Mouse (Mus musculus) limb, embryonic 14.5 days (tissue): Measurements from ENCODE around the gene Glb1l3. TPM values are rescaled to one million over a fixed set of nuclear protein-coding genes. Genes with fewer than 3 reads are reported as not detected.

ENCODE experiments used
- ATAC-seq: fragments of 200-750 bp; cut with Nextera tagmentation; 2 replicates; pipeline ENCODE4 v1.8.0; 2017; ENCODE audit warnings: low read depth, moderate number of reproducible peaks, moderate TSS enrichment; ENCODE audit not compliant: low FRiP score
- DNase-seq: peaks from one replicate; pipeline ENCODE4 v3.0.0-alpha.2; 2015; ENCODE audit warnings: low spot score
- H3K27ac ChIP-seq: fragments of 300-500 bp; sonication (generic); replicated peaks from 2 replicates; pipeline ENCODE4 v1.5.1; 2014; ENCODE audit warnings: low read depth, mild to moderate bottlenecking, low read length, moderate library complexity, mixed read lengths
- H3K27me3 ChIP-seq: fragments of 300-500 bp; sonication (generic); 2 replicates; pipeline ENCODE4 v1.6.1; 2014; ENCODE audit warnings: low read length, mixed read lengths; ENCODE audit not compliant: control insufficient read depth, insufficient read depth
- H3K36me3 ChIP-seq: fragments of 300-500 bp; sonication (generic); 2 replicates; pipeline ENCODE4 v1.6.1; 2014; ENCODE audit warnings: mild to moderate bottlenecking, low read length, moderate library complexity, mixed read lengths; ENCODE audit not compliant: control insufficient read depth, insufficient read depth
- H3K4me1 ChIP-seq: fragments of 300-500 bp; sonication (generic); 2 replicates; pipeline ENCODE4 v1.6.1; 2014; ENCODE audit warnings: antibody characterized with exemption, low read length, mixed read lengths; ENCODE audit not compliant: control insufficient read depth, insufficient read depth
- H3K4me2 ChIP-seq: fragments of 300-500 bp; sonication (generic); replicated peaks from 2 replicates; pipeline ENCODE4 v1.6.1; 2014; ENCODE audit warnings: low read depth, mild to moderate bottlenecking, low read length, moderate library complexity; ENCODE audit not compliant: severe bottlenecking
- H3K4me3 ChIP-seq: fragments of 300-500 bp; sonication (generic); replicated peaks from 2 replicates; pipeline ENCODE4 v1.5.1; 2014; ENCODE audit warnings: low read length
- H3K9ac ChIP-seq: fragments of 300-500 bp; sonication (generic); 2 replicates; pipeline ENCODE4 v1.6.1; 2014; ENCODE audit warnings: mild to moderate bottlenecking, low read depth, low read length, moderate library complexity; ENCODE audit not compliant: severe bottlenecking
- H3K9me3 ChIP-seq: fragments of 300-500 bp; sonication (generic); 2 replicates; pipeline ENCODE4 v1.6.1; 2016; ENCODE audit warnings: low read length; ENCODE audit not compliant: control insufficient read depth
- POLR2A ChIP-seq: fragments of 200-500 bp; IDR thresholded peaks from 2 replicates; pipeline ENCODE4 v1.8.0; 2012; ENCODE audit warnings: inconsistent platforms, mild to moderate bottlenecking, moderate library complexity, borderline replicate concordance; ENCODE audit not compliant: insufficient read depth, insufficient read length; ENCODE audit errors: extremely low read depth
- WGBS: fragments of 180-500 bp; shearing (Covaris S2); extraction: QIAGEN DNeasy Blood & Tissue Kit; methylation state at CpG from one replicate; pipeline ENCODE4 v1.1.7; 2014; 5-methylcytosine and 5-hydroxymethylcytosine counted together
- polyA plus RNA-seq, 2 experiments: library from polyadenylated mRNA; depleted of rRNA in 1 of 2; stranded (reverse) in 1 of 2; unstranded in 1 of 2; fragments of >200 nt; fragmentation: Nextera tagmentation in 1 of 2; extraction: Ambion mirVana in 1 of 2; gene quantifications; 2 replicates each; pipeline versions ENCODE4 v1.2.1 to v1.2.3; 2012 to 2014

The Glb1l3 gene
- polyA plus RNA-seq, 2 experiments = not detected

DNA sequence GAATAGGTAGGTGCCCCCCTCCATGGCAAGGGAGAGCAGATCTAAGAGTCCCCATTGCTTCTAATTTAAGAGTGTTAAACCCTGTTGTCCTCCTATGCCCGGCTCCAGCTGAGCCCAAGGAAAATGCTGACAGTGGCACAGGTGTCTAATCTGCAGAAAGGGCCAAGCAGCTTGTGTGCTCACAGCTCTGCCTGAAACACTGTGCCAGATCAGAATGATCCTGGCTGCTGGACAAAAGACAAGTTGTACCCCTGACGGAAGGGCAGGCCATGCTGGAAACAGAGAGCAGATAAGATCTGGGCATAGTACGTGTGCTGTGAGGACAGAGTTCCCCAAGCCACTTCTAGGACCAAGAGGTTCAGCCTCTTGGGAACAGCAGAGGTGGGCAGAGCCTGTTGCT lies 67.9 kb downstream of the Glb1l3 start:
- no peak for ATAC-seq
- Histone ChIP-seq H3K27ac (no peak overlapping the region), H3K9me3 (no peaks in the 10 kb centered on the region), H3K4me3 (no peak overlapping the region), H3K27me3 (no peaks in the 10 kb centered on the region), H3K4me2 (no peak overlapping the region), H3K9ac (no peak overlapping the region), H3K36me3 (no peaks in the 10 kb centered on the region), H3K4me1 (no peaks in the 10 kb centered on the region)
- TF ChIP-seq POLR2A = no peak
- WGBS = 71% methylated on average over 3 of the region's 3 CpGs
- DNase-seq = no peak

DNA sequence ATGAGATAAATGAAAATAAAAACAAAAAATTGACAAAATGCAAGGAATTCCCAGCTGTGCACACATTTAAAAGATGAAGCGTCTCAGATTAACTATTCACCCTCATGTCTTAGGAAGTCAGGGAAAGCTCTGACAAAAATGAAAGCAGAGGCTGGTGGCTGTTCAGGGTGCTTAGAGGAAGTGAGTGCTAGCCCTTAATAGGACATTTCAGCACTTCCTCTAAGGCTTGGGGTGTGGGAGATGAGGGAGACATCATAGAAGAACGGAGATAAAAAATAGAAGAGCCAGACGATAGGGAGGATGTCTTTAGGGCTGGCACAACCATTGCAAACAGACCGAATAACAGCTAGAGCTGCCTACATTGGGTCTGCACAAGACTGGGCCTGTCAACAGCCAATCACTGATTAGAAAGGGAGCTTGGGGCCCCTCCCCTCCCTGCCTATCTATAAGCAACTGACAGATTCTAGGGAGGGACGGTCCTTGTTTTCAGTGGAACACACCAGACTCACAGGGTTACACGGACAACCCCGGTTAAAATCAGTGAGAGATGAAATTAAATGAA lies 77.2 kb downstream of the Glb1l3 start:
- Histone ChIP-seq H3K4me3 (no peak overlapping the region), H3K9me3 (no peaks in the 10 kb centered on the region), H3K36me3 (no peaks in the 10 kb centered on the region), H3K9ac (no peak overlapping the region), H3K4me2 (no peak overlapping the region), H3K4me1 (no peaks in the 10 kb centered on the region), H3K27ac (no peak overlapping the region), H3K27me3 (no peaks in the 10 kb centered on the region)
- 59% methylated on average over 7 of the region's 7 CpGs for WGBS
- no peak for ATAC-seq
- TF ChIP-seq POLR2A = no peak
- DNase-seq = no peak

DNA sequence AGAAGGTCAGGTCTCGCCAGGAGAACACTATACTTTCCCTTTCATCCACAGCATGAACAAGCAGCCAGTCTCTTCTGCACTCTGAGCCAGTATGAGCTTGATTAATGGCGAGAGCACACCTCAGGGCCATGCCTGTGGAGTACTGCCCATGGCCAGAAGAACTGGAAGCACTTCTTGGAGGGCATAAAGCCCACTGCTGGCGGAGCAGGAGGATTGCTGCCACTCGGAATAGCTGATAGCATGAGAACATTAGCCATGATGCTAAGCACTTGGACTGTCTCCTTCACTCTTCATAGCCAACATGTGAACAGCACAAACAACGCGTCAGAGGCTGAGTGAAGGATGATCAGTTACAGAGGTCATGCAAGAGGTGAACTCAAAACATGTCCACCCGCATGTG lies 82.3 kb downstream of the Glb1l3 start:
- Histone ChIP-seq H3K9ac (no peak overlapping the region), H3K4me1 (no peaks in the 10 kb centered on the region), H3K4me3 (no peak overlapping the region), H3K4me2 (no peak overlapping the region), H3K27ac (no peak overlapping the region), H3K27me3 (no peaks in the 10 kb centered on the region), H3K36me3 (no peaks in the 10 kb centered on the region), H3K9me3 (no peaks in the 10 kb centered on the region)
- ATAC-seq (no peak), DNase-seq (no peak)
- WGBS = 78% methylated on average over 7 of the region's 7 CpGs
- TF ChIP-seq POLR2A = no peak

DNA sequence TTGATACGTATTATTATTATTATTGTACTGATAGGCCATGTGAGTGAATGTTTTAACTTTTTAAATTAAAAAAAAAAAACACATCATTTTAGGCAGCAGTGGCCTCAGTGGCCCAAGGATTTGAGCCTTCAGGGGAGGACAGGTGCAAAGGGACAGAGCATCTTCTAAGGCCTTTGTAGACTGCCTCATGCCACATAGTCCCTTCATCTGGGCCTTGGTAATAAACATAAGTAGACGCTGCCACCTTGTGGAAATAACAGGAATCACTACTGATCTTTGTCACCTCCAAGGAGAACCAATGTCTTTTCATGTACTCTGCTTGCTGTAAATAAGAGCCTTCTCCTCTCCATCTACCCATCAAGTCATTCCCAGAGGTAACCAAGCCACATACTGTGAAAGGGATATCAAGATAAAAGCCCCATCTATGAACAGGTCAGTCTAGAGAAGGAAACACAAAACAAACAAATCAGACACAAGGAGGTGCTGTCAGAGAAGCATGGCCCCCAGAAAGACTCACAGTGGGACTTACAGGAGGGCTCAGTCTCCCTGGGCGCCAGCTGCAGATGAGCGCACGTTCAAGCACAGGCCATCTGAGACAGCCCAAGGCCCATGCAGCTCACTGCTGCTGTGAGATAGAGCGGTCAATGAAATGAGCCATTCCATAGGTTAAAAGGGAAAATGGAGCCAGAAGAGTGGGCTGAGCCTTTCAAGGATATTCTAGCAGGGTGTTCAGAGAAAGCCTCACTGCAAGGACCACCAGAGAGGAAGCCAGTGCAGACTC lies 84.4 kb downstream of the Glb1l3 start:
- Histone ChIP-seq H3K9ac (no peak overlapping the region), H3K4me1 (no peaks in the 10 kb centered on the region), H3K4me2 (no peak overlapping the region), H3K9me3 (no peaks in the 10 kb centered on the region), H3K4me3 (no peak overlapping the region), H3K27ac (no peak overlapping the region), H3K27me3 (no peaks in the 10 kb centered on the region), H3K36me3 (no peaks in the 10 kb centered on the region)
- no peak; the same call in 1 of the 2 replicates for ATAC-seq
- peak; percentile 79 for DNase-seq
- TF ChIP-seq POLR2A = no peak
- WGBS = 65% methylated on average over 6 of the region's 6 CpGs

DNA sequence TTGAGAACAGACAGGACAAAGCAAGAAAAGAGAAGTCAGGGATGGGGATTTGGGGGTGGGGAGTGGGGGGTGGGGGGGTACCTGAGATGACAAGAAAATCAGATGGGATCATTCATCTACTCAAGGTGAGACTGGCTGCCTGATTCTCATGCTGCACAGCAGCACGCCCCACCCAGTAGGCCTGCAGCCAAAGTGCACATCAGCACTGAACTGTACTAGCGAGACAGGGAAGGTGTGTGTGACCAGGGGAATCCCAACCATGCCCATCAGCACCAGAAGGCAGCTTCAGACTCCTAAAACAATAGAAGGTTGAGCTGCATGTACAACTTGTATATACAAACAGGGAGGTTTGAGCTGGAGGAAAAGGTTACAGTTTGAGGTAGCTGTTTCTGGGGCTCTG lies 85.0 kb downstream of the Glb1l3 start:
- H3K9me3 ChIP-seq = no peaks in the 10 kb centered on the region
- H3K27me3 ChIP-seq = no peaks in the 10 kb centered on the region
- ATAC-seq (no peak), DNase-seq (no peak)
- H3K4me3 ChIP-seq = no peak overlapping the region
- 61% methylated on average over 2 of the region's 2 CpGs for WGBS
- no peak overlapping the region for H3K27ac ChIP-seq
- H3K4me1 ChIP-seq = no peaks in the 10 kb centered on the region
- no peaks in the 10 kb centered on the region for H3K36me3 ChIP-seq
- H3K4me2 ChIP-seq = no peak overlapping the region
- TF ChIP-seq POLR2A = no peak
- H3K9ac ChIP-seq = no peak overlapping the region
